Mouse (Mus musculus): ENCODE results near the gene Gm3095. TPM values are rescaled to one million over a fixed set of nuclear protein-coding genes. Genes with fewer than 3 reads are reported as not detected.

The Gm3095 gene
- not detected for total RNA-seq (2023)

DNA sequence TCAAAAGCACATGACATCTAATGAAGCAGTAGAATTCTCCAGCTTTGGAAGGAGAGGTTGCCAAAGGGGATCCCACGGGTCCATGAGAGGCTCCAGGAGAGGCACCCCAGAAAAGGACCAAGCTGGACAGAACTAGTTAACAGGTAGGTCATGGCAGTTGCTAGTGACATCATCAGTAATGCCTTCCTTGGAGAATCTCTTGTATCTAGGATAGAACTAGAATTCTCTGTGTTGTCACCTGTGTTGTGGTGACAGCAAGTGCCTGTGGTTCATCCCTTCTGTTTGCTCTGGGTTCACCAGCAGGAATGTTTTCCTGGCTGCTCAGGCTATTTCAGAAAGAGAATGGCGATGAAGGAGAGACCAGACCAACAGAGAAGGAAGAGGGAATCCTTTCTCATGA is at the start of gene Gm3095:
Gene Gm3095, plus strand, starts transcription at position 301 of the 400 bp plus-strand sequence.

DNA sequence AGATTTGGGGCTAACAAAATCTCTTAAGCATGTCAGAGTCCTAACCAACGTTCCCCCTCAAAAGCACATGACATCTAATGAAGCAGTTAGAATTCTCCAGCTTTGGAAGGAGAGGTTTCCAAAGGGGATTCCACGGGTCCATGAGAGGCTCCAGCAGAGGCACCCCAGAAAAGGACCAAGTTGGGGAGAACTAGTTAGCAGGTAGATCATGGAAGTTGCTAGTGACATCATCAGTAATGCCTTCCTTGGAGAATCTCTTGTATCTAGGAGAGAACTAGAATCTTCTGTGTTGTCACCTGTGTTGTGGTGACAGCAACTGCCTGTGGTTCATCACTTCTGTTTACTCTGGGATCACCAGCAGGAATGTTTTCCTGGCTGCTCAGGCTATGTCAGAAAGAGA is 31.9 kb upstream of the Gm3095 start, which contains the start of gene Gm3029:
Gene Gm3029, plus strand, starts transcription at position 301 of the 400 bp plus-strand sequence.

DNA sequence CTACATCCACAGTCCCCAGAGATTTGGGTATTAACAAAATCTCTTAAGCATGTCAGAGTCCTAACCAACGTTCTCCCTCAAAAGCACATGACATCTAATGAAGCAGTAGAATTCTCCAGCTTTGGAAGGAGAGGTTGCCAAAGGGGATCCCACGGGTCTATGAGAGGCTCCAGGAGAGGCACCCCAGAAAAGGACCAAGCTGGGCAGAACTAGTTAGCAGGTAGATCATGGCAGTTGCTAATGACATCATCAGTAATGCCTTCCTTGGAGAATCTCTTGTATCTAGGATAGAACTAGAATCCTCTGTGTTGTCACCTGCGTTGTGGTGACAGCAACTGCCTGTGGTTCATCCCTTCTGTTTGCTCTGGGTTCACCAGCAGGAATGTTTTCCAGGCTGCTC is 34.7 kb downstream of the Gm3095 start, which contains the start of gene Gm3099:
Gene Gm3099, plus strand, starts transcription at position 301 of the 400 bp plus-strand sequence.

Other genes with a start within 250 kb of the Gm3095 start
- gene Gm3002, start 153.5 kb upstream of the Gm3095 start, total RNA-seq (2023), result not detected
- gene Gm3033, start 117.3 kb upstream of the Gm3095 start, total RNA-seq (2023), result not detected
- gene Gm2916, start 79.4 kb upstream of the Gm3095 start, total RNA-seq (2023), result not detected
- not detected for gene Gm3029, start 31.8 kb upstream of the Gm3095 start, total RNA-seq (2023)
- gene Gm3099, start 34.8 kb downstream of the Gm3095 start, total RNA-seq (2023), result not detected
- not detected for gene Gm5796, start 60.4 kb downstream of the Gm3095 start, total RNA-seq (2023)
- not detected for gene Gm3115, start 120.6 kb downstream of the Gm3095 start, total RNA-seq (2023)
- not detected for gene Gm8108, start 147.0 kb downstream of the Gm3095 start, total RNA-seq (2023)
- gene Gm3127, start 201.5 kb downstream of the Gm3095 start, total RNA-seq (2023), result not detected
- gene Gm2974, start 219.0 kb downstream of the Gm3095 start, total RNA-seq (2023), result not detected